Mouse (Mus musculus) lung, postnatal 0 days (tissue): ENCODE measurements at regions not wholly inside any gene's neighbourhood (a gene's known extent, or its start where the extent isn't known, plus 50 kb on each side); places are given as distances from the start of the nearest gene placed in this dataset.

Experiments
- CTCF ChIP-seq: IDR thresholded peaks from 2 replicates; pipeline ENCODE4 v1.5.1; 2016; ENCODE audit warnings: antibody characterized with exemption, mild to moderate bottlenecking
- EP300 ChIP-seq: IDR thresholded peaks from 2 replicates; pipeline ENCODE4 v1.6.1; 2016; ENCODE audit warnings: antibody characterized with exemption, mild to moderate bottlenecking, control low read depth

DNA sequence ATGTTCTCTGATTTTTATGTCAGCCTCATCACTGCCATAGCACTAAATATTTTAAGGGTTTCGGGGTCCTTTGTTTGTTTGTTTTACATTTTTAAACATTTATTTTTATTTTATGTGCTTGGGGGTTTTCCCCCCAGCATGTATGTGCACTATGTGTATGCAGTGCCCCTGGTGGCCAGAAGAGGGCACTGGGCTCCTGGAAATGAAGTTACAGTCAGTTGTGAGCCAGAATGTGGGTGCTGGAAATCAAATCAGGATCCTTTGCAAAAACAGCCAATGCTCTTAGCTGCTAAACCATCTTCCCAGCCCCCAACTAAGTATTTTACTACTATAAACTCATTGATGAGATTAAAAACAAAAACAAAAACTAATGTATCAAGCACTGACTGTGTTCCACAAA is 75.8 kb downstream of the Polr2m start:
- no peak for TF ChIP-seq EP300
- TF ChIP-seq CTCF: 0 out of 2 replicates have a peak, but pooled peaks have one; percentile 10
